Mouse (Mus musculus) midbrain, embryonic 14.5 days (tissue): Measurements from ENCODE around the gene Ncam1. TPM values are rescaled to one million over a fixed set of nuclear protein-coding genes. Genes with fewer than 3 reads are reported as not detected.
A peak's percentile ranks its signal among the peaks of the same experiment; 100 is the strongest.

ENCODE experiments used
- ATAC-seq: fragments of 200-750 bp; cut with Nextera tagmentation; 2 replicates; pipeline ENCODE4 v1.8.0; 2017; ENCODE audit warnings: moderate number of reproducible peaks, moderate library complexity; ENCODE audit not compliant: low FRiP score, low TSS enrichment
- DNase-seq: peaks from one replicate; pipeline ENCODE4 v3.0.0-alpha.2; 2015
- H3K27ac ChIP-seq: fragments of 300-500 bp; sonication (generic); replicated peaks from 2 replicates; pipeline ENCODE4 v1.5.1; 2014; ENCODE audit warnings: mild to moderate bottlenecking, low read depth, low read length, moderate library complexity
- H3K27me3 ChIP-seq: fragments of 300-500 bp; sonication (generic); 2 replicates; pipeline ENCODE4 v1.6.1; 2014; ENCODE audit warnings: low read length, control low read depth, mixed read lengths; ENCODE audit not compliant: control insufficient read depth, insufficient read depth
- H3K36me3 ChIP-seq: fragments of 300-500 bp; sonication (generic); 2 replicates; pipeline ENCODE4 v1.6.1; 2014; ENCODE audit warnings: low read length, control low read depth; ENCODE audit not compliant: control insufficient read depth, insufficient read depth
- H3K4me1 ChIP-seq: fragments of 300-500 bp; sonication (generic); 2 replicates; pipeline ENCODE4 v1.6.1; 2014; ENCODE audit warnings: mild to moderate bottlenecking, antibody characterized with exemption, low read length, control low read depth; ENCODE audit not compliant: control insufficient read depth, insufficient read depth
- H3K4me2 ChIP-seq: fragments of 300-500 bp; sonication (generic); 2 replicates; pipeline ENCODE4 v1.6.1; 2014; ENCODE audit warnings: mild to moderate bottlenecking, low read length, moderate library complexity
- H3K4me3 ChIP-seq: fragments of 300-500 bp; sonication (generic); replicated peaks from 2 replicates; pipeline ENCODE4 v1.5.1; 2014; ENCODE audit warnings: low read depth, low read length
- H3K9ac ChIP-seq: fragments of 300-500 bp; sonication (generic); replicated peaks from 2 replicates; pipeline ENCODE4 v1.6.1; 2014; ENCODE audit warnings: mild to moderate bottlenecking, low read length, moderate library complexity
- H3K9me3 ChIP-seq: fragments of 300-500 bp; sonication (generic); 2 replicates; pipeline ENCODE4 v1.6.1; 2016; ENCODE audit warnings: low read length, control low read depth, mixed read lengths; ENCODE audit not compliant: control insufficient read depth
- WGBS: fragments of 180-500 bp; shearing (Covaris S2); extraction: QIAGEN DNeasy Blood & Tissue Kit; methylation state at CpG from one replicate; pipeline ENCODE4 v1.1.7; 2014; 5-methylcytosine and 5-hydroxymethylcytosine counted together
- polyA plus RNA-seq: library from polyadenylated mRNA; unstranded; fragments of >200 nt; fragmentation: Nextera tagmentation; extraction: Ambion mirVana; gene quantifications from 2 replicates; pipeline ENCODE4 v1.2.1, GENCODE M21; 2014

The Ncam1 gene
- polyA plus RNA-seq, 1 experiment from 2014 or later: 389 TPM

DNA sequence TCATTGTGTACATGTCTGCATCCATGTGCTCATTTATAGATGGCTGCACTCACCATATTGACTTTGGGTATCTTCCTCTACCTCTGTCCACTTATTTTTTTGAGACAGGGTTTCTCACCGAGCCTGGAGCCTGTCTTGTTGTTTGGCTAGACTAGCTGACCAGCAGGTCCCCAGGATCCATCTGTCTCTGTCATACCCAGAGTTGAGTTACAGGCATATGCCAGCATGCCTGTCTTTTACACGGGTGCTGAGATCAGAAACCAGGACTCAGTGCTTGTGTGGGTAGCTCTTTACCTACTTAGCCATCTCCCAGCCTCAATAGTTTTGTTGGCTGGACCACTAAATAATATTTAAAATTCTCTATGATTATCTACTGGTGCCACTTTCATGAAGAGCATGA is 180.5 kb downstream of the Ncam1 start:
- Histone ChIP-seq H3K4me3 (no peak overlapping the region), H3K4me1 (peaks cover 22% of the 10 kb centered on the region), H3K9ac (no peak overlapping the region), H3K4me2 (no peak overlapping the region), H3K36me3 (peaks cover 3% of the 10 kb centered on the region; the same call in 1 of the 2 replicates), H3K27me3 (no peaks in the 10 kb centered on the region), H3K27ac (no peak overlapping the region), H3K9me3 (no peaks in the 10 kb centered on the region)
- ATAC-seq (no peak), DNase-seq (no peak)
- 90% methylated on average over 2 of the region's 2 CpGs for WGBS

DNA sequence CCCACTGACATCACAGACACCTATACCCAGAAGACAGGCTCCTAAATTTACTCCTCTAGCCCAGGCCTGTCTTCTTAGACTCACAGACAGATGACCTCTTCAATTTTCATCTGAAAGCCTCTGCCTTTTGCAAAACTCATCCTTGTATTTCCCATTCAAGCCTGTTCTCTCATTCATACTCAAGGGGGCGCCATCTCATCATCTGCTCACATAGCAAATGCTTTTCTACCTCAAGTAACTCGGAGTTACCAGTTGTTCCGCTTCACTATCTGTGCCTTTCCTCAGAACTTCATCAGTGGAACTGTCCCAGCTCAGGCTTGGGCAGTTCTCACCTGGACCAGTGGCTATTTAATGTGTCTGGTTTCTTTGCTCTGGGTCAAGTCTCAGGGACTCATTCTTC is 181.5 kb downstream of the Ncam1 start:
- Histone ChIP-seq H3K27me3 (no peaks in the 10 kb centered on the region), H3K9ac (no peak overlapping the region), H3K4me3 (no peak overlapping the region), H3K4me1 (peaks cover 12% of the 10 kb centered on the region; the same call in 1 of the 2 replicates), H3K9me3 (no peaks in the 10 kb centered on the region), H3K4me2 (no peak overlapping the region), H3K27ac (no peak overlapping the region), H3K36me3 (peaks cover 3% of the 10 kb centered on the region; the same call in 1 of the 2 replicates)
- 14% methylated on average over 3 of the region's 3 CpGs for WGBS
- no peak for ATAC-seq
- DNase-seq: peak; percentile 74

DNA sequence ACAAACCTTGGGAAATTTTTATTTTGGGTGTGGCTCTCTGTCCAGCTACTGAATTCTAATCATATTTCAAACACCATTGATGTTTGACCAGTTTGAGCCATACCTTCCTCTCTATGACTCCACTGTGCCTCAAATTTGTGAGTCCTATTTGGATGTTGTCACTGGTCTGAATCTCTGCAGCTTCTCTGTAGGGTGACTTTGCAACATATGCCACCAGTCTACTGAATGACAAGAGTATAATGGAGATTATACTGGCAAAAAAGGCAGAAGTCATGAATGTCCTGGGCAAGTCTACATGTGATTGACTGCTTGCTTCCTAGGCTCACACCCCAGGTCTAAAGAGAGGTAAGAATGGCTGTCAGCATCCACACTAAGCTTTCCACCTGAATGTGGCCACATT is 186.3 kb downstream of the Ncam1 start:
- H3K27ac ChIP-seq: no peak overlapping the region
- H3K27me3 ChIP-seq: no peaks in the 10 kb centered on the region
- H3K4me3 ChIP-seq: no peak overlapping the region
- H3K36me3 ChIP-seq: peaks cover 3% of the 10 kb centered on the region; the same call in 1 of the 2 replicates
- no peak overlapping the region for H3K4me2 ChIP-seq
- no peak for ATAC-seq
- no peaks in the 10 kb centered on the region for H3K9me3 ChIP-seq
- H3K4me1 ChIP-seq: peaks cover 15% of the 10 kb centered on the region
- no peak overlapping the region for H3K9ac ChIP-seq
- DNase-seq: no peak

DNA sequence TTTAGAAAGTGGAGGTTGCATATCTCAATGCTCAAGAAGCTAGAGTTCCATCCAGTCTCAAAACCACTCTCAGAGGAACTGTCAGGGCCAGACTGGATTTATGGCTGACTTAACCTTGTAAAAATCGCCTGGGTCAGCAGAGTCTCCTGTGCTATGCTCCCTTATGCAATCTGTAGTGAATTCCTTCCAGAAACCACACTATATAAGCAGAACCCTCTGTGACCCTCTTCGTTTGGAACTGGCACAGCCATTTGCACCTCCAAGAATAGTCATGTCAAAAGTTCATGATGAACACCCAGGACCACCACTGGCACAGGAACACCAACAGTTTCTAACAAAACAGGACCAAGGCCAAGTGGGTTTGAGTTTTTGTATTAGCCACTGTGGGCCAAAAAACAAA is 190.5 kb downstream of the Ncam1 start:
- ATAC-seq (no peak), DNase-seq (no peak)
- no peak overlapping the region for H3K4me3 ChIP-seq
- H3K36me3 ChIP-seq: no peaks in the 10 kb centered on the region
- H3K9me3 ChIP-seq: no peaks in the 10 kb centered on the region
- no peak overlapping the region for H3K4me2 ChIP-seq
- 86% methylated on average over 2 of the region's 2 CpGs for WGBS
- no peak overlapping the region for H3K27ac ChIP-seq
- H3K4me1 ChIP-seq: peaks cover 35% of the 10 kb centered on the region
- no peak overlapping the region for H3K9ac ChIP-seq
- H3K27me3 ChIP-seq: no peaks in the 10 kb centered on the region

DNA sequence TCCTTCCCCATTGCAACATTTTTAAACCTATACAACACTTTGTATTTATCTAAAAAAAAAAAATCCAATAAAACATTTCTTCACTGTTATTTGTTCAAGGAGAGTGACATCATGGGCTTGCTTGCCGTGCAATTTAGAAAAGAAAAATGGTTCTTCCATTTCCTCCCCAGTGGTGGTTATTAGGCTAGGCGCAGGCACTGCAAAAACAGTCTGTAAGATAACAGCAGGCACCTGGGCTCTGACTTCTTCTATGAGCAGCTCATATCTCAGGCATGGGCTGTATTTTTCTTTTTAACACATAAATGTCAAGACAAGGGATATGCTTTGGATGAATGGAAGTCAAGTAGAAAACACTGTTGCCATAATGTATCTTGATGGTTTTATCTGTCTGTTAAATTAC is 192.0 kb downstream of the Ncam1 start:
- DNase-seq (no peak), ATAC-seq (no peak)
- Histone ChIP-seq H3K27me3 (no peaks in the 10 kb centered on the region), H3K27ac (peak overlapping the region; percentile 82), H3K9ac (no peak overlapping the region; the same call in 1 of the 2 replicates), H3K4me2 (peak overlapping the region; percentile 23), H3K9me3 (no peaks in the 10 kb centered on the region), H3K4me1 (peaks cover 35% of the 10 kb centered on the region), H3K36me3 (peaks cover 4% of the 10 kb centered on the region; the same call in 1 of the 2 replicates), H3K4me3 (no peak overlapping the region)
- WGBS: 18% methylated on average over 2 of the region's 2 CpGs

DNA sequence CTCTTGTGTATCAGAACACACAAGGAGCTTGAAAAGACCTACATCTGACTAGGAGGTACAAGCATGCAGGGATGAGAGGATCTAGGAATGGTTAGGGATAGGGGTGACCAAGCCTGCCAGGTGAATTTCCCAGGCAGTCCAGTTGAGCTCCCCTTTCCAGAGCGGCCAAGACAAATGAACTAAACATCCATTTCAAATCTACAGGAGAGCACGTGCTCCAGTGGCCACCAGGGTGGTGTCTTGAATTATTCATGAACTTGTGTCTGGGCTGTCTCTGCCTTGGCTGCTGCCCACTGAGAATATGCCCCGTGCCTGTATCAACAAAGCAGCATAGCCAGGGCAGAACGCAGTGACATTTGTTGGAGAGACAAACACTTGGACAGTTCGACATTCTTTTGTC is 192.4 kb downstream of the Ncam1 start:
- ATAC-seq: peak; percentile 83; the same call in 1 of the 2 replicates
- Histone ChIP-seq H3K27me3 (no peaks in the 10 kb centered on the region), H3K4me1 (peaks cover 38% of the 10 kb centered on the region), H3K36me3 (peaks cover 4% of the 10 kb centered on the region; the same call in 1 of the 2 replicates), H3K9me3 (no peaks in the 10 kb centered on the region), H3K27ac (peak overlapping the region; percentile 82), H3K9ac (no peak overlapping the region; the same call in 1 of the 2 replicates), H3K4me2 (peak overlapping the region; percentile 23), H3K4me3 (no peak overlapping the region)
- DNase-seq: peak; percentile 87
- WGBS: 0% methylated on average over 5 of the region's 5 CpGs

DNA sequence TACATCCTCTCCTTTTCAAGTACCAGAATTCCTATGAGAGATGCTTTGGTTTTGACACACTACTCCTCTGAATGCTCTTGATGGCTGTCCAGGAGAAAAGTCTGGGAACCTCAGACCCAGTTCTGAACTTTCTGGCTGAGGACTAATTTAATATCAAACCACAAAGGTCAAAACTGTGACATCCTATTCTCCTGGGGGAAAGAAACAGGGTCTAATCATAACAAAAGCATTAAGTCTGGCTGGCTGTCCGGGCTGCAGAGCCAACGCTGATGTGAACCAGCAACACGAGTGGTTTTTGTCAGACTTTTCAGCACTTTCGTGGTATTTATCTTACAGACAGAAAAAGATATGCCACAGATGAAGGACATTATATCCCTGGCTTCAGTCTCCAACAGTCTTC is 192.9 kb downstream of the Ncam1 start:
- no peak overlapping the region for H3K4me3 ChIP-seq
- DNase-seq: no peak
- peak overlapping the region; percentile 82 for H3K27ac ChIP-seq
- WGBS: 39% methylated on average over 4 of the region's 4 CpGs
- H3K4me1 ChIP-seq: peaks cover 42% of the 10 kb centered on the region
- no peaks in the 10 kb centered on the region for H3K9me3 ChIP-seq
- no peak overlapping the region for H3K9ac ChIP-seq
- peaks cover 4% of the 10 kb centered on the region; the same call in 1 of the 2 replicates for H3K36me3 ChIP-seq
- no peak for ATAC-seq
- H3K27me3 ChIP-seq: no peaks in the 10 kb centered on the region
- no peak overlapping the region for H3K4me2 ChIP-seq

DNA sequence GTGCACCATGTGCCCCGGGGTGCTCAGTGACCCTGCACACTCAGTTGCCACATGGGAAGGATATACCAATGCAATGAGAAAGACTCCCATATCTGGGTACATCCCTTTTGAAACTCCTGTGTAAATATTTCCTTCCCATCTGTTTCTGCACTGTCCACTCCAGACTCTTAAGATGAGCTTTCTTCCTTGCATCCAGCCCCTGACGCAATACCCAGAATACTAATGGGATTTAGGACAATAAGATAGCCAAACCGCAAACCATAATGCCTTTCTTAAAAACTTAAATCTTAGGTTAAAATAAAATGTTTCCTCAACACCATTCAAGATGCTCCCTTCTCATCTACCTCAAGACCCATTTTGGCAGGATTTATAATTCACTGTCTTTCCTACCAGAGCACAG is 193.4 kb downstream of the Ncam1 start:
- Histone ChIP-seq H3K9ac (no peak overlapping the region), H3K4me2 (no peak overlapping the region), H3K9me3 (no peaks in the 10 kb centered on the region), H3K4me3 (no peak overlapping the region), H3K27me3 (no peaks in the 10 kb centered on the region), H3K27ac (0 out of 2 replicates have a peak overlapping the region, but pooled peaks have one; percentile 82), H3K36me3 (peaks cover 4% of the 10 kb centered on the region; the same call in 1 of the 2 replicates), H3K4me1 (peaks cover 42% of the 10 kb centered on the region)
- ATAC-seq (no peak), DNase-seq (no peak)
- 88% methylated on average over 3 of the region's 3 CpGs for WGBS

DNA sequence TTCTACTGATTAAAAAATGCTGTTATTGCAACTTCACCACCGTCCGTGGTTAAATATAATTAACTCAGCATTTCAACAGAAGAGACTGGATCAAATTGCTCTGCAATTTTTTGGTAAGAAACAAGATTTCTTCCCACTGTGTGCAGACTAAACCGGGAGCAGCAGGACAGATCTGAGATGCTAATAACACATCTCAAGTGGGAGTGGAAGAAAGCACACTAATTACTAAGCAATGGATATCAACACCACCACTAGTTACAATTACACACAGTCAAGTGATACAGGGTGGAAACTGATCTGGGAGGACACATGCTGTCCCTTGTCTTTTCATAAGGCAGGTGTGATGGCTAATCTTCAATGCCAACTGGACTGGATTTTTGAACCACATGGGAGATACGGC is 197.5 kb downstream of the Ncam1 start:
- Histone ChIP-seq H3K27ac (0 out of 2 replicates have a peak overlapping the region, but pooled peaks have one; percentile 27), H3K9me3 (no peaks in the 10 kb centered on the region), H3K9ac (no peak overlapping the region), H3K4me3 (no peak overlapping the region), H3K4me2 (no peak overlapping the region), H3K36me3 (peaks cover 4% of the 10 kb centered on the region; the same call in 1 of the 2 replicates), H3K4me1 (peaks cover 28% of the 10 kb centered on the region), H3K27me3 (no peaks in the 10 kb centered on the region)
- DNase-seq: no peak
- WGBS: 68% methylated on average over 4 of the region's 4 CpGs
- ATAC-seq: no peak
